20 mouse cellular contexts compared by ENCODE assay signal in genomic region chr6:61912896-61913295, GRCm38 (mm10).
"Had no signal": no experiment of that assay in that cellular context is flagged by ENCODE, and none has a peak within 500 bp of the region (broad histone marks: within the 10 kb centered on the region; RNA-seq: fewer than 3 reads in every experiment).

No protein-coding gene starts in this region.

- H3K36me3 ChIP-seq: liver, embryonic 15.5 days; lung, embryonic 15.5 days; neural tube, embryonic 13.5 days; neural tube, embryonic 15.5 days had no signal

- H3K4me3 ChIP-seq: liver, embryonic 15.5 days; lung, embryonic 15.5 days; megakaryocyte, embryonic 14.5 days; neural tube, embryonic 13.5 days; neural tube, embryonic 15.5 days had no signal

- H3K27me3 ChIP-seq: liver, embryonic 15.5 days; lung, embryonic 15.5 days; megakaryocyte, embryonic 14.5 days; neural tube, embryonic 13.5 days; neural tube, embryonic 15.5 days had no signal

- ATAC-seq: liver, postnatal 0 days; lung, postnatal 0 days; midbrain, embryonic 16.5 days had no signal

- DNase-seq: liver, postnatal 0 days; lung, adult 2 months; lung, postnatal 14 days; lung, postnatal 36 days; midbrain, embryonic 14.5 days; retina, postnatal 1 day; right cerebral cortex, adult 18-20 months; right cerebral cortex, postnatal 25 days; right cerebral cortex, postnatal 4 days; spleen, adult 18-20 months; thymus, adult 2 months; thymus, postnatal 25 days; thymus, postnatal 4 days had no signal
